Mouse (Mus musculus) E14TG2a.4 (cell line): ENCODE data around the gene Ergic1.

Experiments
- H3K27me3 ChIP-seq: 2 replicates; pipeline ENCODE4 v1.6.1; 2014; ENCODE audit warnings: low read length, control low read depth; ENCODE audit not compliant: insufficient read depth
- H3K36me3 ChIP-seq: 2 replicates; pipeline ENCODE4 v1.6.1; 2014; ENCODE audit warnings: low read length, control low read depth; ENCODE audit not compliant: insufficient read depth
- H3K4me1 ChIP-seq: replicated peaks from 2 replicates; pipeline ENCODE4 v1.6.1; 2014; ENCODE audit warnings: low read depth, low read length, control low read depth
- H3K4me3 ChIP-seq: replicated peaks from 2 replicates; pipeline ENCODE4 v1.5.1; 2014; ENCODE audit warnings: mild to moderate bottlenecking, low read length
- H3K9me3 ChIP-seq: 2 replicates; pipeline ENCODE4 v1.6.1; 2014; ENCODE audit warnings: low read length, control low read depth
- CTCF ChIP-seq: conservative IDR thresholded peaks from 2 replicates; pipeline ENCODE4 v1.5.1; 2014; ENCODE audit warnings: low read length
- NANOG ChIP-seq: IDR thresholded peaks from 2 replicates; pipeline ENCODE4 v1.6.1; 2014; ENCODE audit warnings: borderline replicate concordance, low read length, mixed read lengths
- POU5F1 ChIP-seq: IDR thresholded peaks from 2 replicates; pipeline ENCODE4 v1.6.1; 2014; ENCODE audit warnings: low read length, borderline replicate concordance

Gene Ergic1

DNA sequence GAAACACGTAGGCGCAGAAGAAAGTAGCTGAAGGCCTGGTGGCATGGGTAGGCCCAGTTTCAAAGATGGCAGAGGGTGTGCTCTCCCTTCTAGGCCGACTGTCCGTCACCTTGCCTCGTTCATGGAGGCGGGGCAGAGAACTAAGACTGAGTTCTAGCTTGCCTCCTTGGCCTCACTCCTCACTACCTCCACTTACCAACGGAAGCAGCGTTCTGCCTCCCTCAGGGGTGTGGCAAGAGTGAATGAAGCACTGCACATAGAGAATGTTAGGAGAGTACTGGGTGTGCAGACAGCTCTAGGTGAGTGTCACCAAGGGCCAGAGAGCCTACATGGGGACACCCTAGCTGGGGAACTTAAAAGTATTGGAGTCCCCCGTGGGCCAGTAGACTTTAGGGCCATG, 21.8 kb downstream of the Ergic1 start:
- Histone ChIP-seq H3K36me3 (peaks cover 33% of the 10 kb centered on the region), H3K4me3 (no peak overlapping the region), H3K4me1 (peaks cover 81% of the 10 kb centered on the region), H3K9me3 (no peaks in the 10 kb centered on the region), H3K27me3 (no peaks in the 10 kb centered on the region)
- TF ChIP-seq CTCF (no peak), POU5F1 (no peak), NANOG (no peak)

DNA sequence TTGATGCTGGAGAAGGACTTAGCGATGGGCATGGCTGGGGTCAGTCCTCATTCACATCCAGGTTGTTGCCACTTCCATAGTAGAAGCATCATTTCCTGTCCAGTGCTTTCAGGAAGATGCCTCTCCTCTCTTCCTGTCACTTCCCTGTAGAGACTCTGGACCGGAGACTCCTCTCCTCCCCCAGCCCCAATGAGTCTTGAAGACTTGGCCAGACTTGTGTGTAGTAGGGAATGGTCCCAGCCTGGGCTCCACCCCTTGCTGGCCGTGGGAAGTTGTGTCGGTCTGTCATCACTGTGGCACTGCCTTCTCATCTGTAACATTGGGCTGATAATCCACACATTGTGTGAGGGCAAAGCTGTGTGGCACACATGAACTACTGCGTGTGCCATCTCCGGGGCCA, 22.3 kb downstream of the Ergic1 start:
- H3K4me1 ChIP-seq: peaks cover 76% of the 10 kb centered on the region
- H3K36me3 ChIP-seq: peaks cover 33% of the 10 kb centered on the region
- H3K9me3 ChIP-seq: no peaks in the 10 kb centered on the region
- peak overlapping the region; percentile 54 for H3K4me3 ChIP-seq
- TF ChIP-seq NANOG: no peak
- TF ChIP-seq POU5F1: no peak
- no peak for TF ChIP-seq CTCF
- no peaks in the 10 kb centered on the region for H3K27me3 ChIP-seq

DNA sequence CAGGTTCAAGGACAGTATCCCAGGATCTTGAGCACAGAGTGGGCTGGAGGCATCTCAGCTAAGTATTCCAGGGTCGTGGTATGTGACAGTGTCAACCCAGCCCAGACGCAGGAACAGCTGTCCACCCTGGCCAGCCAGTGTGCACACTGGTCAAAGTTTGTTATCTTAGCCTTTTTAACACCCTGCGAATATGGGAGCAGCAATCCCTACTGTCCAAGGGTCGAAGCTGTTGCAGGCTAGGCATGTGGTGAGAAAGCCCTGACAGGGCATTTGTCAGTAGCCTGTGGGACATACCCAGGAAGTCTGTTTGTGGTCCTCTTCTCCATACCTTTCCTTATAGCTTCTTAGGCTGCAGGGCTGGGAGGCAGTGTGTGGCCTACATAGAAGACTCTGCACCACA, 22.8 kb downstream of the Ergic1 start:
- TF ChIP-seq CTCF (no peak), POU5F1 (no peak), NANOG (no peak)
- Histone ChIP-seq H3K36me3 (peaks cover 38% of the 10 kb centered on the region), H3K9me3 (no peaks in the 10 kb centered on the region), H3K4me1 (peaks cover 72% of the 10 kb centered on the region), H3K4me3 (peak overlapping the region; percentile 54), H3K27me3 (no peaks in the 10 kb centered on the region)

DNA sequence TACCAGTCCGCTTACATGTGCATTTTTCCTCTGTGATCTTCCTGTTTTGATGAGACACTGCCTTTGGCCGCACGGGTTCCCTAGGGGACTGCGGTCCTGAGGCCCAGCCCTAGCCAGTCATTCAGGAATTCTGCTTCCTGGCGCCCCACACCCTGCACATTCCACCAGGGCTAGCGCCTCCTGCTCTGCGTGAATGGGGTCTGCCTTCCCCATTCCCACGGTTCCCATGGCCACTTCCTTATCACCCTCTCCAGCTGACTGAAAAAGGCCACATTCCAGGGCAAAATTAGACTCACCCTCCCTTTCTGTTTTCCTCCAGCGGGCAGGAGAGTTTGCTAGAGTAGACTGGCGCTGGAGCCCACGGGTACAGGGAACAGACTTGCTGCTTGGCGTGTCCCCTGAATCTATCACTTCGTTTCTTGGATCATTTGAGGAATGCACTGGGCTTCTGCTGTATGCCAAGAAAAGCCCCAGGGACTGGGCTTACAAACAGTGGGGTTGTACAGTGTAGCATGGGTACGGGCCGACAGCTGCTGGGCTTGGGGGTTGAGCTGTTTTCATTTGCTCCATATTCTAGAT, 23.4 kb downstream of the Ergic1 start:
- no peak for TF ChIP-seq POU5F1
- TF ChIP-seq CTCF: no peak
- TF ChIP-seq NANOG: no peak
- no peaks in the 10 kb centered on the region for H3K9me3 ChIP-seq
- peaks cover 66% of the 10 kb centered on the region for H3K4me1 ChIP-seq
- H3K27me3 ChIP-seq: no peaks in the 10 kb centered on the region
- H3K4me3 ChIP-seq: peak overlapping the region; percentile 54
- H3K36me3 ChIP-seq: peaks cover 42% of the 10 kb centered on the region

DNA sequence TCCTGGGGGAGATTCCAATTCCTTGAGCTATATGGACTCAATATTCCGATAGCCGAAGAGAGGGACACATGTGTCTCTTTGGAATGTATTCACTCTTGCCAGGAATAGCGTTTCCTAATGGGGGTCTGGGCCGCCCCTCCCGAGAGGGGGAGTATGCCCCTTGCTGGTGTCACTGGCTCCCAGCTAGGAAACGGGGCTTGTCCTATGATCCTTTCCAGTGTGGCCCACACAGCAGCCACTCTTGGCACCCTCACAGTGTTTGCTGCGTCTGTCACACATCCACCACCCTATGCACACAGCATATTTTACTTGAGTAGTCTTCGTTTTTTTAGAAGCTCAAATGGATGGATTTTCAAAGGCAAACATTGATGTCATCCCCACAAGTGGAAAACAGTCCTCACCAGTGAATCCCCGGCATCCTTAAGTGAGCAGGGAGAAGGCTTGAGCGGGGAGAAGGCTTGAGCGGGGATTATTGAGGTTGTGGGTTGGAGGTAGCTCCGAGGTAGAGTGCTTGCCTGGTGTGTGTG, 26.7 kb downstream of the Ergic1 start:
- no peaks in the 10 kb centered on the region for H3K9me3 ChIP-seq
- H3K36me3 ChIP-seq: peaks cover 43% of the 10 kb centered on the region
- H3K27me3 ChIP-seq: no peaks in the 10 kb centered on the region
- TF ChIP-seq CTCF (no peak), NANOG (no peak), POU5F1 (no peak)
- peaks cover 45% of the 10 kb centered on the region for H3K4me1 ChIP-seq
- H3K4me3 ChIP-seq: no peak overlapping the region

DNA sequence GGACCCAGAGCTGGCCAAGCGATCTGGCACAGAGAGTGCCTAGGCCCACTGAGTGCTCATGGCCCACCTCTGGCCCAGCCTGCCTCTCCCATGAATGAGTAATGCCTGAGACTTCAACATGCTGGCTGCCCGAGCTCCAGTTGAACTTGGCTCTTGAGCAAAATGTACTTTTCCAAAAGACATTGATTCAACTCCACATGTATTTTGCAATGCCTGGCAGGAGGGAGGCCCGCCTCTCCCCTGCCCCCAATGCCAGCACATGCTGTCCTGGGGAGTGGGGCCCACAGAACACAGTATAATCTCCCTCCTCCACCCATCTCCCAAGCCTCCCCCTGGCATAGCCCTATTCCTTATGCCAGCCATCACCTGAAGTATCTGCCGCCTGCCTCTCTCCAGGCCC, 31.2 kb downstream of the Ergic1 start:
- Histone ChIP-seq H3K9me3 (no peaks in the 10 kb centered on the region), H3K4me3 (no peak overlapping the region), H3K4me1 (peaks cover 60% of the 10 kb centered on the region), H3K36me3 (peaks cover 51% of the 10 kb centered on the region), H3K27me3 (no peaks in the 10 kb centered on the region)
- TF ChIP-seq POU5F1 (no peak), NANOG (no peak)

DNA sequence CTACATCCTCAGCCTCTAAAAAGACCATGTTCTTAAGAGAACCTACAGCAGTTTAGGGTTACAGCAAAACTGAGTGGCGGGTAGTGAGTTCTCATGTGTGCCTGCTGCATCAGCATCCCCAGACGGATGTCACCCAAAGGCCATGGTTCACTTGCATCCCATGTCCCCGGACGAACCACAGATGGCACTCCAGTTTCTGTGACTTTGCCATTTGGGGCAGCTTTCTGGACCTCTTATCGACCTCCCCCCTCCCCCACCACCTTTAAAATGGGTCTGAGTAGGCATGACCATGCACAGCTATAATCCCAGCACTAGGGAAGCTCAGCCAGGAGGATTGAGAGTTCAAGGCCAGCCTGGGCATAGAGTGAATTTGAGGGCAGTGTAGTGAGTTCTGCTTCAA, 31.9 kb downstream of the Ergic1 start:
- no peak for TF ChIP-seq POU5F1
- no peak for TF ChIP-seq NANOG
- no peak for TF ChIP-seq CTCF
- no peaks in the 10 kb centered on the region for H3K9me3 ChIP-seq
- peaks cover 61% of the 10 kb centered on the region for H3K4me1 ChIP-seq
- no peak overlapping the region for H3K4me3 ChIP-seq
- no peaks in the 10 kb centered on the region for H3K27me3 ChIP-seq
- peaks cover 46% of the 10 kb centered on the region for H3K36me3 ChIP-seq

DNA sequence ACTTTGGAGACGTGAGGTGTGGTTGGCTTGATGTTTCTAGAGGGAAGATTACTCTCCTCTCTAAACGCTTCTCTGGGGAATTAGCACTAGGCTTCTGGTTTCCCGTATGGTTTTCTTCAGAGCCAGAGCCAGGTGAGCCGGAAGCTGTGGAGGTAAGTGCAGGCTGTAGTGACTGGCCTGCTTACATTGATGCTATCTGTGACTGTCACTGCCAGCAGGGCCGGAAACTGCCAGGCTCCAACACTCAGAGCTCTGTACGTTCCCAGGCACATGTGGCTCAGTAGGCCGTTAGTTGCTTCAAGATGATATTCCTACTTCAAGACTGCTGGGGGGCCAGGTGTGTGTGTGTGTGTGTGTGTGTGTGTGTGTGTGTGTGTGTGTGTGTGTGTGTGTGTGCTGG, 32.9 kb downstream of the Ergic1 start:
- no peaks in the 10 kb centered on the region for H3K27me3 ChIP-seq
- TF ChIP-seq POU5F1 (no peak), NANOG (no peak), CTCF (no peak)
- H3K9me3 ChIP-seq: no peaks in the 10 kb centered on the region

DNA sequence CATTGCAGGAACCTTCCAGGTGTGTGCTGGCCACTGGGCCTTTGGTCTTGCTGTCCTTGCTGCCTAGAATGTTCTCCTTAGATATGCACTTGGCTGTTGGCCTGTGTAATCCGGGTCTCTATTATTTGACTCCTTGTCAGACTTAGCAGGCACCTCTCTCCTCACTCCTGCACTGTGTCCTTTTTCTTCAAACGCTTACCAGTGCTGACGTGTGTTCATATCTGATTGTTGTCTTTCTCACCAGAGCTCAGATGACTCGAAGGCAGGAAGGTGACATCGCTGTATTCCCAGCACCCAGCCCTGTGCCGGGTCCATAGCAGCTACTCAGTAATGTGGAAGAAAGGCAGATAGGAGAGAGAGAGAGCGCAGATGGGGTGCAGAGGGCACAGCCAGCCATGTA, 33.7 kb downstream of the Ergic1 start:
- Histone ChIP-seq H3K4me1 (peaks cover 79% of the 10 kb centered on the region), H3K27me3 (no peaks in the 10 kb centered on the region), H3K36me3 (peaks cover 47% of the 10 kb centered on the region), H3K4me3 (peak overlapping the region; percentile 32; the same call in 1 of the 2 replicates), H3K9me3 (no peaks in the 10 kb centered on the region)
- no peak for TF ChIP-seq NANOG
- TF ChIP-seq CTCF: no peak
- no peak for TF ChIP-seq POU5F1

More for the DNA sequence above, 32.9 kb downstream of the Ergic1 start:
- Histone ChIP-seq H3K4me1 (peaks cover 71% of the 10 kb centered on the region), H3K36me3 (peaks cover 47% of the 10 kb centered on the region), H3K4me3 (no peak overlapping the region)

DNA sequence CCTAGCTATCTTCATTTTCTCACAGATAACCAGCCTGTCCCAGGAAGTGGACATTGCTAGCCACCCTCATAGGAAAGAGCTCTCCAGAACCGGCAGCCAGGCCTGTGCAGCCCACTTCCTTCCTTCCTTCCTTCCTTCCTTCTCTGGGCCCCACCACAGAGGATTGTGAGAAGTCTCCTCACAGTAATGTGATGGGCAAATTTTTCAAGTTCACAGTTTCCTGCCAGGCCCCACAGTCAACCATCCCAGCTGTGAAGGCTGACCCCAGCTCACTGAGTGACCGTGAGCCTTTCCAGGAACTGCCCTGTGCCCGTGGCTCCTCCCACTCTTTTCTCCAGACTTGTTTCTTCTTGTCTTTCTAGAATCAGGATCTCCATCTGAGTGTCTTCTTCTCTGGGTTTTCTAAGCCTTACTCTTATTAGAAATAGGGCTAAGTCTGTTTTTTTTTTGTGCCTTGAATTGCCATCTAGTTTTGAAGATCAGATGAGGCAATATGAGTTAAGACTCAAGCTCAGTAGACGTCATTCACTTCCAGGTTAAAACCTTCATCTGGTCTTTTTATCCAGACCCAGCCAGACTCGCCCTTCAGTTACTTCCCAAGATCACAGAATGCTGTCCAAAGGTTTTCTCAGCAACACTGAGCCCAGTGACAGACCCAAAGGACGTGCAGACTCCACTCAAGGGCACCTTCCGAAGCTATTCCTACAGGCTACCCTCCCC, 34.3 kb downstream of the Ergic1 start:
- H3K27me3 ChIP-seq: no peaks in the 10 kb centered on the region
- TF ChIP-seq CTCF (no peak), NANOG (no peak), POU5F1 (no peak)
- peaks cover 85% of the 10 kb centered on the region for H3K4me1 ChIP-seq
- peak overlapping the region; percentile 32; the same call in 1 of the 2 replicates for H3K4me3 ChIP-seq
- peaks cover 47% of the 10 kb centered on the region for H3K36me3 ChIP-seq
- no peaks in the 10 kb centered on the region for H3K9me3 ChIP-seq
